Mouse (Mus musculus) limb, embryonic 15.5 days (tissue): ENCODE results near the gene Chrnb1. TPM values are rescaled to one million over a fixed set of nuclear protein-coding genes. Genes with fewer than 3 reads are reported as not detected.

Source experiments
- ATAC-seq: fragments of 200-750 bp; cut with Nextera tagmentation; 2 replicates; pipeline ENCODE4 v1.8.0; 2017; ENCODE audit warnings: low read depth, moderate TSS enrichment; ENCODE audit not compliant: insufficient number of reproducible peaks, low FRiP score, low TSS enrichment
- H3K27ac ChIP-seq: fragments of 300-500 bp; sonication (generic); 2 replicates; pipeline ENCODE4 v1.5.1; 2015; ENCODE audit warnings: moderate library complexity, mild to moderate bottlenecking, inconsistent platforms
- H3K27me3 ChIP-seq: fragments of 300-500 bp; sonication (generic); 2 replicates; pipeline ENCODE4 v1.6.1; 2015; ENCODE audit warnings: inconsistent platforms
- H3K36me3 ChIP-seq: fragments of 300-500 bp; sonication (generic); 2 replicates; pipeline ENCODE4 v1.6.1; 2015; ENCODE audit warnings: inconsistent platforms
- H3K4me1 ChIP-seq: fragments of 300-500 bp; sonication (generic); 2 replicates; pipeline ENCODE4 v1.6.1; 2015; ENCODE audit warnings: inconsistent platforms
- H3K4me2 ChIP-seq: fragments of 300-500 bp; sonication (generic); 2 replicates; pipeline ENCODE4 v1.6.1; 2015; ENCODE audit warnings: mild to moderate bottlenecking, inconsistent platforms
- H3K4me3 ChIP-seq: fragments of 300-500 bp; sonication (generic); 2 replicates; pipeline ENCODE4 v1.5.1; 2015; ENCODE audit warnings: mild to moderate bottlenecking, inconsistent platforms
- H3K9ac ChIP-seq: fragments of 300-500 bp; sonication (generic); 2 replicates; pipeline ENCODE4 v1.6.1; 2015; ENCODE audit warnings: inconsistent platforms
- H3K9me3 ChIP-seq: fragments of 300-500 bp; sonication (generic); 2 replicates; pipeline ENCODE4 v1.6.1; 2016; ENCODE audit warnings: inconsistent platforms
- WGBS: fragments of 180-500 bp; shearing (Covaris S2); methylation state at CpG from one replicate; pipeline ENCODE4 v1.1.7; 2015; 5-methylcytosine and 5-hydroxymethylcytosine counted together
- polyA plus RNA-seq: library from polyadenylated mRNA; unstranded; fragments of >200 nt; fragmentation: Nextera tagmentation; extraction: Ambion mirVana; gene quantifications from 2 replicates; pipeline ENCODE4 v1.2.1, GENCODE M21; 2015

The Chrnb1 gene
- polyA plus RNA-seq, 1 experiment from 2014 or later = 18.6 TPM

DNA sequence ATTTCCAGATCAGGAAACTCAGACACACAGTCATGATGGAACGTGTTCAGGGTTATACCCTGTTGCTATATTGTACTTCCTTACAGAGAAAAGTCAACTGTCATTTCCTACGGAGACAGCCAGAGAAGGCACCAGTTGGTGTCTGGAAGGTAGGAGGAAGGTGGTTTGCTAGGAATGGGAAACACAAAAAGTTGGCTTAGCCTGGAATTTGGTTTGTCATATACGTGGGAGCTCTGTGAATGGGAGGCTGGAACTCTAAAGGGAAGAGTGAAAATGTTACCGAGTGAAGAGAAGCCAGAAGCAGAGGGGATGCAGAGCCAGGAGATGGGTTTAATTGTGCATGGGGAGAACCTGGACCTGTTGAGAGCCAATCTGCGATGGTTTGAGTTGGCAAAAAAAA, 4.3 kb downstream of the Chrnb1 start:
- no peak for ATAC-seq
- Histone ChIP-seq H3K4me2 (no peak overlapping the region), H3K9ac (no peak overlapping the region), H3K4me3 (no peak overlapping the region), H3K4me1 (peaks cover 11% of the 10 kb centered on the region), H3K9me3 (no peaks in the 10 kb centered on the region), H3K36me3 (no peaks in the 10 kb centered on the region), H3K27ac (no peak overlapping the region), H3K27me3 (peaks cover 8% of the 10 kb centered on the region; the same call in 1 of the 2 replicates)
- WGBS = 74% methylated on average over 5 of the region's 5 CpGs

DNA sequence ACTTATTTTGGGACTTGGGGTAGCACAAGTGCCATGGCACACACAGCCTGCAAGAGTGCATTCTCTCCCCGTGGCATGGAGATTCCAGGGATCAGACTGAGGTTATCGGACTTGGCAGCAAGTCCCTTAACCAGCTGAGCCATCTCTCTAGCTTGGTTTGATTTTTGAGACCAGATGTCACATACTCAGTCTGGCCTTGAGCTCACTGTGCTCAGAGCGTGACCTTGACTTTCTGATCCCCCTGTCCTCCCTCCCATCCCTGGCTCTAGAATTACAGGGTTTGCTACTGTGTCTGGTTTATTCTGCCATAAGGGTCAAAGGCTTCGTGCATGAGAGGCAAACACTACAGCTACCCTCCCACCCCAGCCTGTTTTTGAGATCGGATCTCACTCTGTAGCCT, 6.3 kb downstream of the Chrnb1 start:
- Histone ChIP-seq H3K27ac (no peak overlapping the region), H3K27me3 (0 out of 2 replicates have a peak, but pooled peaks cover 3% of the 10 kb centered on the region), H3K36me3 (no peaks in the 10 kb centered on the region), H3K4me3 (no peak overlapping the region), H3K9me3 (no peaks in the 10 kb centered on the region), H3K4me2 (no peak overlapping the region), H3K4me1 (peaks cover 7% of the 10 kb centered on the region; the same call in 1 of the 2 replicates), H3K9ac (no peak overlapping the region)
- 58% methylated on average over 5 of the region's 5 CpGs for WGBS
- ATAC-seq = no peak

DNA sequence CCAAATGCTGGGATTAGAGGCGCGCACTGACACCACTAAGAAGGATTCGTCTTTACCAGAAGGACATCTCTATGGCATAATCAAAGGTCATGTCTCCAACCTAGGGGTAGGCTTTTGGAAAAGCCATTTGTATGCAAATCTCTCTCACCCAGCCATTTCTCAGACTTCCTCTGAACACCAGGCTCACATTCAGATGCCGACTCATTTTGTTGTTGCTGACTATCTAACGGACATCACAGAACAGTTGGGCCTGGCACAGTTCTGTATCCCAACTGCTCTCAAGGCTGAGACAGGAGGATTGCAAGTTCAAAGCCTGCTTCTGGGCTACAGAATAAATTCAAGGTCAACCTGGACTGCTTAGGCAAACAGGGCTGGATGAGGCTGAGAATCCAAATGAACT, 8.4 kb downstream of the Chrnb1 start:
- 92% methylated on average over 5 of the region's 5 CpGs for WGBS
- Histone ChIP-seq H3K9ac (no peak overlapping the region), H3K4me2 (no peak overlapping the region), H3K36me3 (no peaks in the 10 kb centered on the region), H3K27me3 (no peaks in the 10 kb centered on the region), H3K4me3 (no peak overlapping the region), H3K27ac (no peak overlapping the region), H3K9me3 (no peaks in the 10 kb centered on the region), H3K4me1 (peaks cover 8% of the 10 kb centered on the region; the same call in 1 of the 2 replicates)
- no peak for ATAC-seq

DNA sequence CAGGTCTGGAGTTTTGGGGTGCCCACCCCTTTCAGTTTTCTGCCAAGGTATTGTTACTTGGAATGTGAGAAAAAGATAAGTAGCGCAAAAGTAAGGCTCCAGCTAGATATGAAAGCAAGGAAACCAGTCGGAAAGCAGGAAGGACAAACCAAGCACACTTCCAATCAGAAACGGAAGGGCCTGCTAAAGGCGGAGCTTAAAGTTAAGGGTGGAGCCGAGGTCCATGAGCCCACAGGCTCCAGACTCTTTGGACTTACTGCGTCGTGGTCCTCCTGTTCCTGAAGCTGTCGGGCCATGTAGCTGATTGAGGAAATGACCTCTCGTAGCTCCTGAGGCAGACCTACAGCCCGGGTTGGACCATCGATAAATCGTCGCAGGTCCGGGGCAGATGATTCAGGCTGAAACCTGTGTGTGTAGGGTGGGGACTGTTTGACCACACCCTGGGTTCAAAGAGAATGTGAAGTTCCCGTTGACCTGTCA, 10.9 kb downstream of the Chrnb1 start:
- Histone ChIP-seq H3K4me3 (peak overlapping the region; percentile 18), H3K9me3 (no peaks in the 10 kb centered on the region), H3K27ac (no peak overlapping the region), H3K9ac (no peak overlapping the region), H3K4me2 (peak overlapping the region; percentile 31), H3K4me1 (peaks cover 8% of the 10 kb centered on the region; the same call in 1 of the 2 replicates), H3K27me3 (no peaks in the 10 kb centered on the region), H3K36me3 (no peaks in the 10 kb centered on the region)
- 0 out of 2 replicates have a peak, but pooled peaks have one; percentile 63 for ATAC-seq
- WGBS = 35% methylated on average over 15 of the region's 15 CpGs

DNA sequence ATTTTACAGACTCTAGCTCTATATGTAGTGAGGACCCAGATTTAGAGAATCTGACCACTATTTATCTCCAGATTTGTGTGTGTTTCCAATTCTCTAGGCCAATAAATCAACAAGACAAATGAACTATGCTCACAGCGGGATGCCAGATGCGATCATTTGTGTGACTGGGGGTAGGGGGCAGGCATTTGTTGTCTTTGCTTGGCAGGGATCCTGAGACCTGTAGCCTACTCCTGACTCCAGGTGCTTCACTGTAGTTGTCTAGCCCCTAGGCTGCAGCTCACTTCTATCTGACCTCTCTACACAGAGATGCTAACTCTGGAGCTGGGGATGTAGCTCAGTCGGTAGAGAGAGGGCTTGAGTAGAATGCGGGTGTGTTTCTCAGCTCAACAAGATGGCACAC, 13.9 kb downstream of the Chrnb1 start:
- Histone ChIP-seq H3K36me3 (peaks cover 16% of the 10 kb centered on the region), H3K4me2 (no peak overlapping the region), H3K27ac (no peak overlapping the region), H3K9ac (no peak overlapping the region), H3K4me3 (no peak overlapping the region), H3K9me3 (no peaks in the 10 kb centered on the region), H3K4me1 (peaks cover 22% of the 10 kb centered on the region), H3K27me3 (no peaks in the 10 kb centered on the region)
- 25% methylated on average over 4 of the region's 4 CpGs for WGBS
- ATAC-seq = no peak

DNA sequence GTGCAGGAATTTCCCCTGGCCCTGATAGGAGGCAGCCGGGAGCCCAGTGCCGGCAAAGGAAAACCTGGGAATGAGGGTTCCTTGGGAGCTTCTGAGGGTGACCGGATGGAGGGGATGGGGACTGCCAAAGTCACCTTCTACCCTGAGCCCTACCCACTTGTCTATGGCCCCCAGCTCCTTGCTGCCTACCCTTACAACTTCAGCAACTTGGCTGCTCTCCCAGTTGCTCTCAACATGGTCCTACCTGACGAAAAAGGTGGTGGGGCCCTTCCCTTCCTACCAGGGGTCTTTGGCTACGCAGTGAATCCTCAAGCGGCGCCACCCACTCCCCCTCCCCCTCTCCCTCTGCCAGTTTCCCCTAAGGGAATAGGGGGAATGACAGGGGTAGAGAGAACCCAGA, 16.8 kb downstream of the Chrnb1 start:
- no peak overlapping the region for H3K4me3 ChIP-seq
- peaks cover 14% of the 10 kb centered on the region for H3K4me1 ChIP-seq
- no peaks in the 10 kb centered on the region for H3K9me3 ChIP-seq
- H3K27ac ChIP-seq = no peak overlapping the region
- WGBS = 29% methylated on average over 7 of the region's 7 CpGs
- no peak overlapping the region for H3K9ac ChIP-seq
- H3K4me2 ChIP-seq = no peak overlapping the region
- peaks cover 34% of the 10 kb centered on the region for H3K36me3 ChIP-seq
- H3K27me3 ChIP-seq = no peaks in the 10 kb centered on the region
- ATAC-seq = no peak

DNA sequence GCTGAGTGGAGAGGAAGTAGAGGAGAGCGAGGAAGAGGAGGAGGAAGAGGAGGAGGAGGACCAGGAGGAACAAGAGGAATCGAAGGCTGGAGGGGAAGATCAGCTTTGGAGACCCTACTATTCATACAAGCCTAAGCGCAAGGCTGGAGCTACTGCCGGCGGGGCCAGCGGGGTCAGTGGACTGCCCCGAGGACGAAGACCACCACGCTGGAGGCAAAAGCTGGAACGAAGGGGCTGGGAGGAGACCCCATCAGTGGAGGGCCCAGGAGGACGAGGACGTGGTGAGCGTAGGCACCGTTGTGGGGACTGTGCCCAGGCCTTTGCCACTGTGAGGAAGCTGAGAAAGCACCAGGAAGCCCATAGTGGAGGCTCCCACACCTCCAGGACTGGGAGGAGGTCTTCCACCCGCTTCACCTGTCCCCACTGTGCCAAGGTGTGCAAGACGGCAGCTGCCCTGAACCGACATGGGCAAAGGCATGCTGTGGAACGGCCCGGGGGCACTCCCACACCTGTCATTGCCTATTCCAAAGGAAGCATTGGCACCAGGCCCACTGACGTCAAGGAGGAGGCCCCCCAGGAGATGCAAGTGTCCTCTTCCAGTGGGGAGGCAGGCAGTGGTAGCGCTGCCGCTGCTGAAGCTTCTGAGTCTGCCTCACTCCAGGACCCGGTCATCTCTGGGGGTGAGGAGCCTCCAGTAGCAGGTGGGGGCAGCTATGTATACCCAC, 17.3 kb downstream of the Chrnb1 start:
- Histone ChIP-seq H3K9ac (no peak overlapping the region), H3K4me2 (no peak overlapping the region), H3K9me3 (no peaks in the 10 kb centered on the region), H3K27me3 (no peaks in the 10 kb centered on the region), H3K27ac (no peak overlapping the region), H3K4me3 (no peak overlapping the region), H3K4me1 (peaks cover 14% of the 10 kb centered on the region), H3K36me3 (peaks cover 34% of the 10 kb centered on the region)
- 58% methylated on average over 23 of the region's 23 CpGs for WGBS
- no peak for ATAC-seq

DNA sequence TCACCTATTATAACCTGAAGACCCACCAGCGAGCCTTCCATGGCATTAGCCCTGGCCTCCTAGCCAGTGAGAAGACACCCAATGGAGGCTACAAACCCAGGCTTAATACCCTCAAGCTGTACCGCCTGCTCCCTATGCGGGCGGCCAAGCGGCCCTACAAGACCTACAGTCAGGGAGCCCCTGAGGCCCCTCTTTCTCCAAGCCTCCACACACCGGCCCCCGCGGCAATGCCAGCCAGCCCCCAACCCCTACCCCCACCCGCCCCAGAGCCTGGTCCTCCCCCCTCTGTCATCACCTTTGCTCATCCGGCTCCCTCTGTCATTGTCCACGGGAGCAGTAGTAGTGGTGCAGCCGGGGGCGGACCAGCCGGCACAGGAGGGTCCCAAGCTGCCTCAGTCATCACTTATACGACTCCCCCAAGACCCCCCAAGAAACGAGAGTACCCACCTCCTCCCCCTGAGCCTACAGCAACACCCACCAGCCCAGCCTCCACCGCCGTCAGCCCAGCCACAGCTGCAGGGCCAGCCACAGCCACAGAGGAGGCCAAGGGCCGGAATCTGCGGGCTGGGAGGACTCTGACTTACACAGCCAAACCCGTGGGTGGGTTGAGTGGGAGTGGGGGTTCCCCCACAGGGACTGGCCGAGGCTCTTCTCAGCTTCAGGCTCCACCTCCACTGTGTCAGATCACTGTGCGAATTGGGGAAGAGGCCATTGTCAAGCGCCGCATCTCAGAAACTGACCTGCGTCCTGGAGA, 18.1 kb downstream of the Chrnb1 start:
- H3K4me3 ChIP-seq = no peak overlapping the region
- H3K27me3 ChIP-seq = no peaks in the 10 kb centered on the region
- H3K36me3 ChIP-seq = peaks cover 34% of the 10 kb centered on the region
- WGBS = 67% methylated on average over 25 of the region's 26 CpGs
- no peak overlapping the region for H3K9ac ChIP-seq
- no peak overlapping the region for H3K4me2 ChIP-seq
- ATAC-seq = no peak
- peaks cover 14% of the 10 kb centered on the region for H3K4me1 ChIP-seq
- no peak overlapping the region for H3K27ac ChIP-seq
- H3K9me3 ChIP-seq = no peaks in the 10 kb centered on the region

DNA sequence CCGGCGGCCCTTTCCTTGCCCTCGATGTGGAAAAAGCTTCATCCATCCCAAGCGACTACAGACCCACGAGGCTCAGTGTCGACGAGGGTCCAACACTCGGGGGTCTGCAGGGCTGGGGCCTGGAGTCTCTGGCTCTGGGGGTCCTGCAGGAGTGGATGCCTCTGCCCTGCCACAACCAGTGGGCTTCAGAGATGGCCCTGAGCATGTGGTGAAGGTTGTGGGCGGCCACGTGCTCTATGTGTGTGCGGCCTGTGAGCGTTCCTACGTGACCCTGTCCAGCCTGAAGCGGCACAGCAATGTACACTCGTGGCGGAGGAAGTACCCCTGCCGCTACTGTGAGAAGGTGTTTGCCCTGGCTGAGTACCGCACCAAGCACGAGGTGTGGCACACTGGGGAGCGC, 19.3 kb downstream of the Chrnb1 start:
- no peak overlapping the region for H3K9ac ChIP-seq
- 79% methylated on average over 20 of the region's 20 CpGs for WGBS
- peaks cover 34% of the 10 kb centered on the region for H3K36me3 ChIP-seq
- H3K27me3 ChIP-seq = no peaks in the 10 kb centered on the region
- H3K4me3 ChIP-seq = no peak overlapping the region
- ATAC-seq = no peak
- no peaks in the 10 kb centered on the region for H3K9me3 ChIP-seq
- no peak overlapping the region for H3K27ac ChIP-seq
- peaks cover 14% of the 10 kb centered on the region for H3K4me1 ChIP-seq
- H3K4me2 ChIP-seq = no peak overlapping the region

DNA sequence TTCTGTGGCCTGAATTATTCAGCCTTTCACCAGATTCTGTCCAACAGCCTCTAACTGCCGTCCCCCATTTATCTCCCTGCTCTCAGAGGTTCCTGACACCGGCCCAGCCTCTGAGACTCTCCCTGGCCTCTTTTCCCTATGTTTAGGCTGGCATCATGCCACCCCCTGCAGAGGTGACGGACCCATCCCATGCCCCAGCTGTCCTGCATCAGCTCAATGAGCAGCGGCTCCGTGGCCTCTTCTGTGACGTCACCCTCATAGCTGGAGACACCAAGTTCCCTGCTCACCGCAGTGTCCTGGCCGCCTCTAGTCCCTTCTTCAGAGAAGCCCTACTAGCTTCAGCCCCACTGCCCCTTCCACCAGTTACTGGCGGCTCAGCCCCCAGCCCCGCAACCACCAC, 20.0 kb downstream of the Chrnb1 start:
- H3K27me3 ChIP-seq = no peaks in the 10 kb centered on the region
- H3K27ac ChIP-seq = no peak overlapping the region
- H3K36me3 ChIP-seq = peaks cover 37% of the 10 kb centered on the region
- H3K9me3 ChIP-seq = no peaks in the 10 kb centered on the region
- H3K9ac ChIP-seq = no peak overlapping the region
- peaks cover 14% of the 10 kb centered on the region for H3K4me1 ChIP-seq
- no peak overlapping the region for H3K4me3 ChIP-seq
- ATAC-seq = no peak
- H3K4me2 ChIP-seq = no peak overlapping the region
- WGBS = 69% methylated on average over 10 of the region's 10 CpGs

DNA sequence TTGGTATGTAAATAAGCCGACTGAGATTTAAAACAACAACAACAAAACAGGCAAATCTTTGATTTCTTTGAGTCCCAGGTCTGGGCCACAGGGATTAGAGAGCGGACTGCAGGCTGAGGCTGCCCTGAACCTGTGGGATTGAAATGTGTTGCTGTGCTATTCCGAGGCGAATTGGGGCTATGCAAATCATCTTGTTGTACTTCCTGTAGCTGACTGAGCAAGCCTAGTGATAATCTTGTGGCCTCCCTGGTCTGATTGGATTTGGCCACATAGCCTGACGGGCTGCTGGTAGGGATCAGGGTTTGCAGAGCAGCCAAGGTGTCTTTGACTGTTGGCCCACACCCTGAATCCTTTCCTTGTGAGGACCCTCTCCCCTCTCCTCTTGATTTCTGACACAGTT, 20.8 kb downstream of the Chrnb1 start:
- Histone ChIP-seq H3K36me3 (peaks cover 40% of the 10 kb centered on the region), H3K9me3 (no peaks in the 10 kb centered on the region), H3K27ac (no peak overlapping the region), H3K4me2 (no peak overlapping the region), H3K9ac (no peak overlapping the region), H3K4me3 (no peak overlapping the region), H3K4me1 (peaks cover 14% of the 10 kb centered on the region), H3K27me3 (no peaks in the 10 kb centered on the region)
- no peak for ATAC-seq
- 68% methylated on average over 5 of the region's 5 CpGs for WGBS

DNA sequence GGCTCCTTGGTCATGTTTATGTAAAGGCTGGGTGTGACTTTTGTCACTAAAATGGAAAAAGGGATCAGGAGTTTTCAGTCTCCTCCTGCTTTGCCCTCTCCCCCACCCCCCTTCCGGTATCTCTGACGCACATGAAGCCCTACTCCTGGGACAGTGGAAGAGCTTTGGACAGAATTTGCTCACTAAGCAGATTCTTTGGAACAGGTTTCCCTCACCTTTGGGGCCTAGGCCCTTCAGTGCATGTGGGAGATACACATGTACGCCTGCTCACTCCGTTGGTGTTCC, 28.2 kb downstream of the Chrnb1 start:
- Histone ChIP-seq H3K27me3 (no peaks in the 10 kb centered on the region), H3K4me2 (peak overlapping the region; percentile 71), H3K9ac (no peak overlapping the region), H3K4me1 (peaks cover 33% of the 10 kb centered on the region), H3K9me3 (no peaks in the 10 kb centered on the region), H3K36me3 (0 out of 2 replicates have a peak, but pooled peaks cover 6% of the 10 kb centered on the region), H3K27ac (peak overlapping the region; percentile 94), H3K4me3 (peak overlapping the region; percentile 90)
- ATAC-seq = no peak
- WGBS = 48% methylated on average over 4 of the region's 4 CpGs
